Mouse (Mus musculus): ENCODE results near the gene Slc6a17.

DNA sequence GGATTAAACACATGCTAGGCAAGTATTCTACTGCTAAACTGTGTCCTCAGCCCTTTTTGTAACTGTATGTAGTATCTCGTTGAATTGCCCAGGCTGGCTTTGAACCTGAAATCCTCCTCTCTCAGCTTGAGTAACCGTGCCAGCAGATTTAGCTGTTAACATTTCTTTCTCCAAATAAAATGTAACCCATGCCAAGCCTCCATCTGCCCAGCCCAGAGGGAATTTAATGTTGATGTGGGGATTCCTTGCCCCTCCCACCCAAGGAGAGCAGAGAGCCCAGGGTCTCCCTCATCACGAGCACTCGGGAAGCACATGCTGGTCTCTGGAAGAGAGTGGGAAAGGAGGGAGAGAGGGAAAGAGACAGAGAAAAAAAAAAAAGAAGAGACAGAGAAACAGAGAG, 24.8 kb upstream of the Slc6a17 start:
- no peak for TF ChIP-seq EP300 (IDR thresholded peaks at IDR 0.05; ENCODE audit: insufficient read depth, low read depth, low read length)
- TF ChIP-seq CTCF (IDR thresholded peaks at IDR 0.05): no peak
- no peak for TF ChIP-seq POLR2A (IDR thresholded peaks at IDR 0.05; ENCODE audit: insufficient read depth, low read depth, low read length)

Measured in heart, adult 2 months (tissue).